32 mouse cellular contexts compared by ENCODE assay signal in genomic region chr11:11152681-11153080, GRCm38 (mm10). TPM values are rescaled to one million over a fixed set of nuclear protein-coding genes. Genes with fewer than 3 reads are reported as not detected.
A peak's percentile ranks its signal among the peaks of the same experiment; 100 is the strongest.
DNase-seq lines count a peak whose midpoint lies in the region; ATAC-seq and TF ChIP-seq lines count a peak whose summit lies in the region.
"Had no signal": no experiment of that assay in that cellular context is flagged by ENCODE, and none has a peak within 500 bp of the region (broad histone marks: within the 10 kb centered on the region; RNA-seq: fewer than 3 reads in every experiment).

No protein-coding gene starts in this region.

- TF ChIP-seq CTCF in midbrain, postnatal 0 days (IDR thresholded peaks at IDR 0.05), result no peak

- no peaks in the 10 kb centered on the region for H3K36me3 ChIP-seq in hindbrain, embryonic 10.5 days
- no peaks in the 10 kb centered on the region for H3K36me3 ChIP-seq in hindbrain, embryonic 12.5 days
- H3K36me3 ChIP-seq in midbrain, postnatal 0 days (ENCODE audit: insufficient read depth, low read length), result no peaks in the 10 kb centered on the region
- H3K36me3 ChIP-seq in midbrain, embryonic 16.5 days (ENCODE audit: control insufficient read depth, insufficient read depth, low read length), result no peaks in the 10 kb centered on the region
- H3K36me3 ChIP-seq in embryonic facial prominence, embryonic 10.5 days (replicated peaks), result no peaks in the 10 kb centered on the region
- H3K36me3 ChIP-seq: heart, embryonic 12.5 days; limb, embryonic 12.5 days; liver, embryonic 15.5 days; midbrain, embryonic 12.5 days; neural tube, embryonic 15.5 days; stomach, embryonic 15.5 days had no signal

- no peak overlapping the region for H3K9ac ChIP-seq in hindbrain, embryonic 12.5 days
- no peak overlapping the region for H3K9ac ChIP-seq in midbrain, postnatal 0 days (replicated peaks; ENCODE audit: low read length, poor library complexity, severe bottlenecking)
- no peak overlapping the region for H3K9ac ChIP-seq in midbrain, embryonic 16.5 days (ENCODE audit: low read depth, low read length)
- H3K9ac ChIP-seq: heart, embryonic 12.5 days; limb, embryonic 12.5 days; liver, embryonic 15.5 days; lung, embryonic 14.5 days; midbrain, embryonic 12.5 days; neural tube, embryonic 15.5 days; stomach, embryonic 15.5 days had no signal

- H3K4me3 ChIP-seq in hindbrain, embryonic 10.5 days, result no peak overlapping the region
- no peak overlapping the region for H3K4me3 ChIP-seq in hindbrain, embryonic 12.5 days
- no peak overlapping the region for H3K4me3 ChIP-seq in midbrain, postnatal 0 days (ENCODE audit: low read depth, low read length)
- H3K4me3 ChIP-seq in midbrain, embryonic 16.5 days (ENCODE audit: low read depth, low read length), result no peak overlapping the region
- H3K4me3 ChIP-seq in embryonic facial prominence, embryonic 10.5 days, result no peak overlapping the region
- H3K4me3 ChIP-seq: heart, adult 2 months; heart, embryonic 12.5 days; limb, embryonic 12.5 days; liver, embryonic 15.5 days; midbrain, embryonic 12.5 days; neural tube, embryonic 15.5 days; stomach, embryonic 15.5 days had no signal

- DNase-seq in hindbrain, embryonic 10.5 days (ENCODE audit: low spot score), result peak; percentile 51
- DNase-seq in midbrain, postnatal 0 days (ENCODE audit: low spot score), result peak; percentile 35
- DNase-seq in embryonic facial prominence, embryonic 10.5 days (ENCODE audit: low spot score), result peak; percentile 54
- no peak for DNase-seq in frontal cortex, postnatal 14 days (ENCODE audit: low spot score in 2 of 2)
- DNase-seq in ovary, adult 18-20 months (ENCODE audit: low spot score), result no peak
- DNase-seq: adrenal gland, adult 2 months; cerebellum, adult 2 months; cerebellum, postnatal 14 days; gastrocnemius, postnatal 25 days; heart, adult 2 months; heart, postnatal 4 days; kidney, adult 11 months; kidney, postnatal 14 days; layer of hippocampus, adult 9-11 months; lung, embryonic 14.5 days; lung, postnatal 14 days; right cerebral cortex, postnatal 25 days; thymus, postnatal 14 days had no signal

- H3K4me2 ChIP-seq in hindbrain, embryonic 12.5 days (replicated peaks), result no peak overlapping the region
- no peak overlapping the region for H3K4me2 ChIP-seq in midbrain, postnatal 0 days (ENCODE audit: low read depth, low read length, poor library complexity, severe bottlenecking)
- H3K4me2 ChIP-seq in midbrain, embryonic 16.5 days (ENCODE audit: low read length), result no peak overlapping the region
- H3K4me2 ChIP-seq: heart, embryonic 12.5 days; limb, embryonic 12.5 days; liver, embryonic 15.5 days; lung, embryonic 14.5 days; midbrain, embryonic 12.5 days; neural tube, embryonic 15.5 days; stomach, embryonic 15.5 days had no signal

- H3K27ac ChIP-seq in hindbrain, embryonic 10.5 days, result no peak overlapping the region
- no peak overlapping the region for H3K27ac ChIP-seq in hindbrain, embryonic 12.5 days
- H3K27ac ChIP-seq in midbrain, postnatal 0 days (ENCODE audit: low read depth, low read length), result no peak overlapping the region
- no peak overlapping the region for H3K27ac ChIP-seq in midbrain, embryonic 16.5 days (ENCODE audit: low read length)
- no peak overlapping the region for H3K27ac ChIP-seq in embryonic facial prominence, embryonic 10.5 days (replicated peaks)
- H3K27ac ChIP-seq: heart, adult 2 months; limb, embryonic 12.5 days; liver, embryonic 15.5 days; midbrain, embryonic 12.5 days; neural tube, embryonic 15.5 days; stomach, embryonic 15.5 days had no signal

- 49% methylated on average over 1 of the region's 1 CpGs for WGBS in hindbrain, embryonic 10.5 days
- WGBS in hindbrain, embryonic 12.5 days, result 40% methylated on average over 1 of the region's 1 CpGs
- 53% methylated on average over 1 of the region's 1 CpGs for WGBS in midbrain, postnatal 0 days
- 44% methylated on average over 1 of the region's 1 CpGs for WGBS in midbrain, embryonic 16.5 days
- 30% methylated on average over 1 of the region's 1 CpGs for WGBS in embryonic facial prominence, embryonic 10.5 days

- no peaks in the 10 kb centered on the region for H3K4me1 ChIP-seq in hindbrain, embryonic 10.5 days (replicated peaks)
- no peaks in the 10 kb centered on the region for H3K4me1 ChIP-seq in hindbrain, embryonic 12.5 days
- no peaks in the 10 kb centered on the region for H3K4me1 ChIP-seq in midbrain, postnatal 0 days (ENCODE audit: insufficient read depth, low read length)
- H3K4me1 ChIP-seq in midbrain, embryonic 16.5 days (ENCODE audit: control insufficient read depth, insufficient read depth, low read length), result no peaks in the 10 kb centered on the region
- peaks cover 14% of the 10 kb centered on the region; the same call in 1 of the 2 replicates for H3K4me1 ChIP-seq in embryonic facial prominence, embryonic 10.5 days
- H3K4me1 ChIP-seq: heart, embryonic 12.5 days; limb, embryonic 12.5 days; liver, embryonic 15.5 days; midbrain, embryonic 12.5 days; neural tube, embryonic 15.5 days; stomach, embryonic 15.5 days had no signal

- H3K27me3 ChIP-seq in hindbrain, embryonic 10.5 days (ENCODE audit: insufficient read depth, poor library complexity, severe bottlenecking), result no peaks in the 10 kb centered on the region
- no peaks in the 10 kb centered on the region for H3K27me3 ChIP-seq in hindbrain, embryonic 12.5 days
- no peaks in the 10 kb centered on the region for H3K27me3 ChIP-seq in midbrain, postnatal 0 days (ENCODE audit: insufficient read depth, low read length)
- H3K27me3 ChIP-seq in midbrain, embryonic 16.5 days (ENCODE audit: control insufficient read depth, insufficient read depth, low read depth, low read length), result no peaks in the 10 kb centered on the region
- no peaks in the 10 kb centered on the region for H3K27me3 ChIP-seq in embryonic facial prominence, embryonic 10.5 days (replicated peaks; ENCODE audit: low read depth, poor library complexity, severe bottlenecking)
- H3K27me3 ChIP-seq: heart, embryonic 12.5 days; limb, embryonic 12.5 days; liver, embryonic 15.5 days; midbrain, embryonic 12.5 days; neural tube, embryonic 15.5 days; Patski; stomach, embryonic 15.5 days had no signal

- ATAC-seq in hindbrain, embryonic 12.5 days (ENCODE audit: low FRiP score), result no peak
- no peak for ATAC-seq in midbrain, postnatal 0 days (ENCODE audit: low FRiP score)
- no peak for ATAC-seq in midbrain, embryonic 16.5 days
- ATAC-seq: activated CD4-positive, CD25-positive, alpha-beta regulatory T cell, adult 4 months; forebrain, embryonic 14.5 days; Patski had no signal

- 0 out of 2 replicates have a peak, but pooled peaks cover 5% of the 10 kb centered on the region for H3K9me3 ChIP-seq in hindbrain, embryonic 10.5 days
- H3K9me3 ChIP-seq in hindbrain, embryonic 12.5 days (replicated peaks), result no peaks in the 10 kb centered on the region
- H3K9me3 ChIP-seq in midbrain, postnatal 0 days (ENCODE audit: low read length), result no peaks in the 10 kb centered on the region
- H3K9me3 ChIP-seq in midbrain, embryonic 16.5 days (replicated peaks; ENCODE audit: control insufficient read depth, low read length, poor library complexity, severe bottlenecking), result no peaks in the 10 kb centered on the region
- no peaks in the 10 kb centered on the region for H3K9me3 ChIP-seq in embryonic facial prominence, embryonic 10.5 days
- H3K9me3 ChIP-seq: heart, embryonic 12.5 days; limb, embryonic 12.5 days; liver, embryonic 15.5 days; midbrain, embryonic 12.5 days; neural tube, embryonic 15.5 days; stomach, embryonic 15.5 days had no signal

RNA-seq across cellular contexts. Expression of gene Vwc2, which starts 38.7 kb away (rescaled TPM):
- 0.30 and 0.57 TPM in 2 replicates for polyA plus RNA-seq in hindbrain, embryonic 10.5 days (2016; fragmentation: Nextera tagmentation; extraction: Ambion mirVana)
- 2.1 and 3.5 TPM in 2 replicates for polyA plus RNA-seq in hindbrain, embryonic 12.5 days (2016; fragmentation: Nextera tagmentation; extraction: Ambion mirVana)
- total RNA-seq in midbrain, postnatal 0 days (2014; rRNA removed), result 24.5 and 24.9 TPM in 2 replicates
- 10.6 and 10.7 TPM in 2 replicates for polyA plus RNA-seq in midbrain, postnatal 0 days (2015; fragmentation: Nextera tagmentation; extraction: Ambion mirVana)
- 6.9 and 11.0 TPM in 2 replicates for polyA plus RNA-seq in midbrain, embryonic 16.5 days (2015; fragmentation: Nextera tagmentation; extraction: Ambion mirVana)
- polyA plus RNA-seq in embryonic facial prominence, embryonic 10.5 days (2016; fragmentation: Nextera tagmentation; extraction: Ambion mirVana), result 1.0 and 1.7 TPM in 2 replicates
- total RNA-seq: gastrocnemius, adult 18-20 months; heart, adult 2 months; MEL had no signal
- polyA plus RNA-seq: liver, adult 2 months; Patski had no signal

Comparison
In these comparisons a context has a peak if more than half of its experiments do, and no peak if none do; other contexts are left out.
1. DNase-seq: peak in hindbrain, embryonic 10.5 days (single experiment), midbrain, postnatal 0 days (single experiment) and embryonic facial prominence, embryonic 10.5 days (single experiment); none in frontal cortex, postnatal 14 days (0 of 2) and ovary, adult 18-20 months (single experiment).